Mouse (Mus musculus) myocyte (in vitro differentiated cells): ENCODE measurements at regions not wholly inside any gene's neighbourhood (a gene's known extent, or its start where the extent isn't known, plus 50 kb on each side); places are given as distances from the start of the nearest gene placed in this dataset.

Experiments used
- H3K27me3 ChIP-seq: one replicate; pipeline ENCODE4 v1.6.1; 2011; ENCODE audit not compliant: control insufficient read depth, insufficient read depth, insufficient read length
- H3K36me3 ChIP-seq: one replicate; pipeline ENCODE4 v1.6.1; 2011; ENCODE audit not compliant: control insufficient read depth, insufficient read depth
- H3K4me2 ChIP-seq: one replicate; pipeline ENCODE4 v1.6.1; 2011; ENCODE audit warnings: low read depth, control low read depth
- H3K4me3 ChIP-seq: one replicate; pipeline ENCODE4 v1.5.1; 2011; ENCODE audit warnings: mild to moderate bottlenecking, control low read depth, moderate library complexity
- H3K79me2 ChIP-seq: one replicate; pipeline ENCODE4 v1.6.1; 2011; ENCODE audit not compliant: control insufficient read depth, insufficient read depth
- H3ac ChIP-seq: one replicate; pipeline ENCODE4 v1.6.1; 2011; ENCODE audit not compliant: control insufficient read depth, insufficient read length
- CEBPB ChIP-seq: IDR thresholded peaks from 2 replicates; pipeline ENCODE4 v1.6.1; 2011; ENCODE audit warnings: mild to moderate bottlenecking, moderate library complexity; ENCODE audit not compliant: poor library complexity, insufficient read depth, severe bottlenecking
- E2F4 ChIP-seq: IDR thresholded peaks from one replicate; pipeline ENCODE4 v1.6.1; 2011; ENCODE audit warnings: mild to moderate bottlenecking, control low read depth, moderate library complexity; ENCODE audit not compliant: insufficient read depth
- MAX ChIP-seq: IDR thresholded peaks from one replicate; pipeline ENCODE4 v1.6.1; 2011; ENCODE audit warnings: low read depth, mild to moderate bottlenecking, control low read depth
- MYOD1 ChIP-seq, 3 experiments: IDR thresholded peaks; one replicate each; pipeline ENCODE4 v1.6.1; 2011; ENCODE audit warnings: control low read depth in 2 of 3, low read depth in 2 of 3, mild to moderate bottlenecking in 2 of 3, moderate library complexity in 1 of 3; ENCODE audit not compliant: insufficient read length in 2 of 3, control insufficient read depth in 1 of 3
- MYOG ChIP-seq, 3 experiments: IDR thresholded peaks; one replicate each; pipeline ENCODE4 v1.6.1; 2011; ENCODE audit warnings: control low read depth in 2 of 3, low read depth in 2 of 3, mild to moderate bottlenecking in 2 of 3; ENCODE audit not compliant: insufficient read length in 2 of 3, control insufficient read depth in 1 of 3, insufficient read depth in 1 of 3
- POLR2A ChIP-seq: IDR thresholded peaks from one replicate; pipeline ENCODE4 v1.6.1; 2011; ENCODE audit warnings: low read depth, mild to moderate bottlenecking, control low read depth, moderate library complexity; ENCODE audit not compliant: insufficient read length
- POLR2AphosphoS2 ChIP-seq: IDR thresholded peaks from one replicate; pipeline ENCODE4 v1.6.1; 2011; ENCODE audit warnings: low read depth, control low read depth; ENCODE audit not compliant: insufficient read length
- REST ChIP-seq: IDR thresholded peaks from one replicate; pipeline ENCODE4 v1.6.1; 2011; ENCODE audit warnings: mild to moderate bottlenecking, control low read depth, moderate library complexity; ENCODE audit not compliant: insufficient read depth, insufficient read length
- SRF ChIP-seq: IDR thresholded peaks from one replicate; pipeline ENCODE4 v1.6.1; 2011; ENCODE audit warnings: low read depth; ENCODE audit not compliant: control insufficient read depth, insufficient read length
- TCF12 ChIP-seq: IDR thresholded peaks from one replicate; pipeline ENCODE4 v1.6.1; 2011; ENCODE audit warnings: mild to moderate bottlenecking, control low read depth; ENCODE audit not compliant: poor library complexity, insufficient read depth, severe bottlenecking
- TCF3 ChIP-seq: IDR thresholded peaks from one replicate; pipeline ENCODE4 v1.6.1; 2011; ENCODE audit warnings: low read depth, control low read depth; ENCODE audit not compliant: insufficient read length
- USF1 ChIP-seq: IDR thresholded peaks from one replicate; pipeline ENCODE4 v1.6.1; 2011; ENCODE audit warnings: low read depth, mild to moderate bottlenecking, control low read depth, moderate library complexity

- Histone ChIP-seq H3K4me3 (no peak overlapping the region), H3K36me3 (no peaks in the 10 kb centered on the region), H3K27me3 (no peaks in the 10 kb centered on the region), H3K4me2 (no peak overlapping the region), H3ac (no peak overlapping the region), H3K79me2 (no peaks in the 10 kb centered on the region)
- TF ChIP-seq MYOD1 (IDR thresholded peaks at IDR 0.05; ENCODE audit: control insufficient read depth in 1 of 3, insufficient read length in 2 of 3, low read depth in 2 of 3) (no peak), POLR2AphosphoS2 (no peak), E2F4 (no peak), USF1 (no peak), POLR2A (no peak), SRF (no peak), REST (no peak), TCF3 (no peak), CEBPB (no peak), MAX (no peak), TCF12 (no peak), MYOG (IDR thresholded peaks at IDR 0.05; ENCODE audit: control insufficient read depth in 1 of 3, insufficient read depth in 1 of 3, insufficient read length in 2 of 3, low read depth in 2 of 3) (no peak)
These were observed 594.6 kb upstream of the Fam160b2 start for GRCm38 (mm10) chr14:71194219-71194618.

- Histone ChIP-seq H3ac (no peak overlapping the region), H3K4me2 (no peak overlapping the region), H3K36me3 (no peaks in the 10 kb centered on the region), H3K4me3 (no peak overlapping the region), H3K27me3 (no peaks in the 10 kb centered on the region), H3K79me2 (no peaks in the 10 kb centered on the region)
- no peak for TF ChIP-seq MAX
- no peak for TF ChIP-seq REST
- TF ChIP-seq MYOG (IDR thresholded peaks at IDR 0.05; ENCODE audit: control insufficient read depth in 1 of 3, insufficient read depth in 1 of 3, insufficient read length in 2 of 3, low read depth in 2 of 3): no peak
- TF ChIP-seq MYOD1 (IDR thresholded peaks at IDR 0.05; ENCODE audit: control insufficient read depth in 1 of 3, insufficient read length in 2 of 3, low read depth in 2 of 3): no peak
- TF ChIP-seq TCF3: no peak
- no peak for TF ChIP-seq E2F4
- no peak for TF ChIP-seq POLR2A
- TF ChIP-seq POLR2AphosphoS2: no peak
- no peak for TF ChIP-seq SRF
- TF ChIP-seq USF1: no peak
- TF ChIP-seq TCF12: no peak
- no peak for TF ChIP-seq CEBPB
These were observed 592.9 kb upstream of the Fam160b2 start for GRCm38 (mm10) chr14:71192486-71192885.

GRCm38 (mm10) chr14:71189360-71189759 is 589.7 kb upstream of the Fam160b2 start:
- TF ChIP-seq USF1: no peak
- TF ChIP-seq E2F4: no peak
- Histone ChIP-seq H3K36me3 (no peaks in the 10 kb centered on the region), H3K4me3 (no peak overlapping the region)

GRCm38 (mm10) chr14:71177341-71177740 is 577.7 kb upstream of the Fam160b2 start:
- no peak overlapping the region for H3K4me3 ChIP-seq
- H3K4me2 ChIP-seq: no peak overlapping the region
- no peak overlapping the region for H3ac ChIP-seq
- no peaks in the 10 kb centered on the region for H3K27me3 ChIP-seq
- no peaks in the 10 kb centered on the region for H3K79me2 ChIP-seq
- TF ChIP-seq CEBPB (no peak), POLR2A (no peak), TCF3 (no peak), MYOD1 (IDR thresholded peaks at IDR 0.05; ENCODE audit: control insufficient read depth in 1 of 3, insufficient read length in 2 of 3, low read depth in 2 of 3) (no peak), MAX (no peak)
- no peaks in the 10 kb centered on the region for H3K36me3 ChIP-seq

More at GRCm38 (mm10) chr14:71189360-71189759, 589.7 kb upstream of the Fam160b2 start:
- no peak overlapping the region for H3K4me2 ChIP-seq
- H3K27me3 ChIP-seq: no peaks in the 10 kb centered on the region
- H3K79me2 ChIP-seq: no peaks in the 10 kb centered on the region
- H3ac ChIP-seq: no peak overlapping the region

GRCm38 (mm10) chr14:71174175-71174574 is 574.5 kb upstream of the Fam160b2 start:
- H3K4me2 ChIP-seq: peak overlapping the region; percentile 41
- TF ChIP-seq POLR2A: no peak
- TF ChIP-seq MYOD1 (IDR thresholded peaks at IDR 0.05; ENCODE audit: control insufficient read depth in 1 of 3, insufficient read length in 2 of 3, low read depth in 2 of 3): no peak
- no peak for TF ChIP-seq POLR2AphosphoS2
- no peak for TF ChIP-seq MAX
- H3K4me3 ChIP-seq: no peak overlapping the region
- no peaks in the 10 kb centered on the region for H3K27me3 ChIP-seq
- H3ac ChIP-seq: no peak overlapping the region
- no peaks in the 10 kb centered on the region for H3K36me3 ChIP-seq
- no peaks in the 10 kb centered on the region for H3K79me2 ChIP-seq
